Mouse (Mus musculus) liver (tissue): ENCODE results near the gene Bace2.

Source experiments
- DNase-seq: peaks from one replicate; pipeline ENCODE4 v3.0.0-alpha.2; 2020; ENCODE audit warnings: mixed read lengths

Bace2 gene

DNA sequence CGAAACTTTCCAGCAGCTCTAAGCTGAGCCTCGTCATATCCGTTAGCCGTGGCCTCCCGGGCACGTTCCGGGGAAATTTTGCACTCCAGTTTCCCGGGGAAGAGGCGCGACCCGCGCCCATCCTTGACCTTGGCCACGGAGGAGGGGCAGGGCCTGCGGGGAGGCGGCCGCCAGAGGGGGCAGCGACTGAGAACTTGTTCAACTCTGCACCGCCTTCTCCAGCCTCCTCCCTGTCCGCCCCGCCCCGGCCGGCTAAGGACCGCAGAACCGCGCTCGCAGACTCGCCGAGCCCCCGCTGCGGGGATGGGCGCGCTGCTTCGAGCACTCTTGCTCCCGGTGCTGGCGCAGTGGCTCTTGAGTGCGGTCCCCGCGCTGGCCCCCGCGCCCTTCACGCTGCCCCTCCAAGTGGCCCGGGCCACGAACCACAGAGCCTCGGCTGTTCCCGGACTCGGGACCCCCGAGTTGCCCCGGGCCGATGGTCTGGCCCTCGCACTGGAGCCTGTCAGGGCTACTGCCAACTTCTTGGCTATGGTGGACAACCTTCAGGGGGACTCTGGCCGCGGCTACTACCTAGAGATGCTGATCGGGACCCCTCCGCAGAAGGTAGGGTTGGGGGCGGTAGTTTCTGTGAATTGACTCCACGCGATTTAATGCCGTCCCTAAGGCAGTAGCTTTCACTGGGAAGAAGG, at the start of gene Bace2:
TSS of gene Bace2 (plus strand) at position 244 of the 689 bp plus-strand sequence.
- peak; percentile 67 for DNase-seq

DNA sequence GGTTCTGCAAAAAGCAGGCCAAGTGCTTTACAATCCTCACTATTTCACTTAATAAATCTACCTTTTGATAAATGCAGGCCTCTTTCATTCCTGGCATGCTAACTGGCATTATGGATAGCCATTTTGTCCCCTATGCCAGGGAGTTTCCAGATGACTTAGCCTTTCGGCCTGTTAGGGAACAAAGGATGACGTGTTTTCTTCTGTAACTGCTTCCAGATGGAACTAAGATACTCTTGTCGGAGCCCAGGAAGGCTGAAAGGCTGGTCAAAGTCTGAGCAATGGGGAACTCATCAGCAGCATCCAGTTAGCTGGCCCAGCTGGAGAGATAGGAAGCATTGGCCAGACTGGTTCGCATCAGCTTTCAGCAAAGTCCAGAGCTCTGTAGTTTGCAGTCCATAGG, 48.9 kb upstream of the Bace2 start:
- DNase-seq: no peak

DNA sequence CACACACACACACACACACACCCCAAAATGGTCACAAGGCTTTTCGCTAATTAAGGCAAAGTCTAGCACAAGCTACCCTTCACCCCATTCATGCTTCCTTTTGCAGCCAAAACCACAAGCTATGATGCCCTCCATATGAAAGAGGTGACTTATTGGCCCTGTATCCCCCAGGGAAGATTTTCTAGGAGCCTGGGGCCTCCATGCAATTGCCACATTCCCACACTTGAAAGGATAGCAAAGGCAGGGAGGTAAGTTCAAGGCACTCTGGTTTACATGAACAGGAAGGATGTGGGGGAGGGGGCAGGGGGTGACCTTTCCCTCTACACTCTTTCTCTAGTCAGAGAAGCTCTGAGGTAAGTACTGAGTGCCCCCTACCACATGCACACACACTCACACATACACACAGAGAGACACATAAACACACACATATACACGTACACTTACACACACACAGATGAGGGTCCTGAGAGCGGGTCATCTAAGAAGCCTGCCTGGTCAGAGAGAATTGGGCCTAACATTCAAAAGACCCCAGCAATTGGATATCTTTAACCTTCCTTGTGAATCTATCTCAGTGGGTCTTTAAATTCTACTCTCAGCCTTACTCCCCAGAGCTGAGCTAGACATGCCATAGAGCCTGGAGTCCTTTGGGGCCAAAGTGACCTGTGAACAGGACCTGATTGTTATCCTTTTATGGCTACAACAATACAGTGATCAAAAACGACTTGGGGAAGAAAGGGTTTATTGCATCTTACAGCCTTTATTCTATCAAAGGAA, 46.6 kb upstream of the Bace2 start:
- no peak for DNase-seq

DNA sequence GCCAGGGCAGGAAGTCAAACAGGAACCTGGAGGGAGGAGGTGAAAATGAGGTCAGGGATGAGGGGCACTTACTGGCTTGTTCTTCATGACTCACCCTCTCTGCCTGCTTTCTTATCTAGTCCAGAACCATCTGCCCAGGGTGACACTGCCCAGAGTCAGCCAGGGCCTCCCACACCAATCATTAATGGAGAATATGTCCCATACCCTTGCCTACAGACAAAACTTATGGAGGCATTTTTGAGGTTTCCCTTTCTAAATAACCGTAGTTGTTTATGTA, 46.0 kb upstream of the Bace2 start:
- no peak for DNase-seq

DNA sequence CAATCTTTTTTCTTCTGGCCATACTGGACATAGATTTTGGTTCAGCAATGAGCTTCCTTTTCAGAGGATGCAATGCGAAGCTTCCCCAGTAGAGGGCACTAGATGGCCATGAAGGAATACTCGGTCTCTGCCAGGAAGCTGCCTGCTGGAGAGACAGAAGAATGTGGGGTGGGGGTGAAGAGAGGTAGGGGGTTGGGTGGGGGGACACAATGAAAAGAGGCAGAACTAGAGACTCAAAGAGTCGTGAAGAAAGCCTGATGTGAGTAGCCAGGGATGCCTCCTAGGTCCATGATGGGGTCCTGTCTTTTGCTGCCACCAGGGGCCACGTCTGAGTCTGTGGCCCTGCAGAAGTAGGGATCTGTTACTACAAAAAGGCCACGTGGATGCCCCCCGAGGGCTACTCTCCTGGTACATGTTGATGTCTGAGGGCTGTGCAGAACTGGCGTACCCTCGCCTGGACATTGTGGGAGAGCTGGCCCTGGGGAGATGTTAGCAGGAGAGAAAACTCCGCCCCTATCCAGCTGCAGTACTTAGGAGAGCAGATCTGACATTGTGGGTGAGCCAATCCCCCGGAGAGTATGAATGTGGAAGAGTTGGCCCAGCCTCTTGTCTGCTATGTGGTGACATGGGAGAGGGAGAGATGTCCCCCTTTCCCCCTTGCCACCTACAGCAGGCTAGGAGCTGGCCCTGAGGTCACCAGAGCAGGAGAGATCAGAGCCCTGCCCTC, 43.4 kb upstream of the Bace2 start:
- DNase-seq: peak; percentile 69

DNA sequence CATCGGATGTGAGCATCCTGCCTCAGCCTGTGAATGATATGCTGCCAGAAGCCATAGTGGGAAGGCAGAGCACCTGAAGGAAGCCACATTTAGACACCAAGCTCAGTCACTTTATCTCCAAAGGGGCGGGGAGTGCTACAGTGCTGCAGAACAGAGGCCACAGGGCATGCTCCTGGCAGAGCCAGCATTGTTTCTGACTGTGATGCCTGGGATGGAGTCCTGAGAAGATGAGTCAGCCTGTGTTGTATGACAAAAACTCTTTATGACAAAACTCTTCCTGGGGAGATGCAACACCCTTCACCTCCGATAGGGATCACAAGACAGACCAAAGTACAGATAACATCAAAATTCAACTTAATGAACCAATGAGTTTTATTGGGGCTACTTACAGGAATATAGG, 35.0 kb upstream of the Bace2 start:
- no peak for DNase-seq

DNA sequence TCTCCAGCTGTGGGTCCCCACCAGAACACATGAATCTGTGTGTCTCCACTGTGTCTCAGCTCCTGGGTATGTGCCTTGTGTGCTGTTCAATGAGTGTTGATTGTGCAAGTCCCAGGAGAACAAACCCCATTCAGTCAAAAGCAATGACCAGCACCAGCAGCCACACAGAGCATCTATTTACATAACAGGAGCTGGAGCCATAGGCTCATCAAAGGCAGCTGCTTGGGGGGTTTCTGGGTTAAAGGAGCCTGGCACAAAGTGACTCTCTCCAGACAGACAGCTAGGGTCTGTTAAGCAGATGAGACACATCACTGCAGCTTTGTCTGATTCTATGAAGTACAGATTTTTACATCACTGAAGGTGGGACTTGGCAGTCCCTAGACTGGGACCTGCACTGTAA, 33.9 kb upstream of the Bace2 start:
- no peak for DNase-seq

DNA sequence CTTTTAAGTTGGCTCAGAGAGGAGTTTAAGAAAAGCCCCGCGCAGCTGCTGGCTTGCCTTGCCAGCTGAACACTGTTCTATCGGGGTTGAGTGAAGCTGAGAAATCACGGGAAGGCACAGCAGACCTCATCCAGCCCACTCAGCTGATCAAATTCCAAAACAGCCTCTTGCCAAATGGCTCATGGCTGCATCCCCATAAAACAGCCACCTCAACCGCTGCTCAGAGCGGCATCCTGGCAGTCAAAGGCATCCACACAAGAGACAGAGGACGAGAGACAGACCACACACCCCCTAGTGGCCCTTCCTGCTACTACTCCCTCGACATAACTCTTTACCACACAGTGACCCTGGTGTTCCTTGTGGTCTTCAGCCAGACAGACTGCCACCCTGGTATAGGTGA, 30.6 kb upstream of the Bace2 start:
- peak; percentile 5 for DNase-seq

DNA sequence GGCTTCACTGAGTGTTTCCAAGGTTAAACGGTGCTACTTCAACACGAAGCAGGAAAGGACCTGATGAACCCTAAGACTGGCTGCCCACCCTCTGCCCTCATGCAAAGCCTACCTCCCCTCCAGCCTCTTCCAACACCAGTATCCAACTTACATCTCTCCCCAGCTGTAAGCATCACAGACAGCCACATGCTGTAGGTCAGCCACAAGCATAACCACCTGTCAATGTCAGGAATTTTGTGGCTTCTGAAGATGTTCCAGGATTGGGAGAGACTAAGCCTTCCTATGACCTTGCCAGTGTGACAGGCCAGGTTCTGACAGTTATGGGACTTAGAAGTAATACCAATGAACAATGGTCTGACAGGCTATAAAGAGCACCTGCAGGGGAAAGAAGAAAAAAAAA, 27.9 kb upstream of the Bace2 start:
- DNase-seq: no peak

DNA sequence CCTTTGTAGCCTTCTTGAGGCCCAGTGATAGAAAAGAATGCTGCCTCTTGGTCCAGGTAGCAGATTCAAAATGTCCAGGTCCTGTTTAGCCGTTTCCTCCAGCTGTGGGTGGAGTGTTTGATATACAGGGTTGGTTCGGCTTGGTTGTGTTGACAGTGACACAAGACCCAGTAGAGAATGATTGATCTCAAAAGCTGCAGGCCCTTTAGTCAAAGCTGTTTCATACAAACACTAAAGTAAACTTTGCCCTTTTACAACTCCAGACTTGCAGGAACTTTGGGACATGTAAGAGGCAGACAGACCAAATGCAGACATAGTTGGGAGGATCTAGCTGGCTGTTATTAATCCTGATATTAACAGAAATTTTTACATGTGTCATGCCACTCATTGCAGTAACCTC, 3.5 kb upstream of the Bace2 start:
- no peak for DNase-seq

DNA sequence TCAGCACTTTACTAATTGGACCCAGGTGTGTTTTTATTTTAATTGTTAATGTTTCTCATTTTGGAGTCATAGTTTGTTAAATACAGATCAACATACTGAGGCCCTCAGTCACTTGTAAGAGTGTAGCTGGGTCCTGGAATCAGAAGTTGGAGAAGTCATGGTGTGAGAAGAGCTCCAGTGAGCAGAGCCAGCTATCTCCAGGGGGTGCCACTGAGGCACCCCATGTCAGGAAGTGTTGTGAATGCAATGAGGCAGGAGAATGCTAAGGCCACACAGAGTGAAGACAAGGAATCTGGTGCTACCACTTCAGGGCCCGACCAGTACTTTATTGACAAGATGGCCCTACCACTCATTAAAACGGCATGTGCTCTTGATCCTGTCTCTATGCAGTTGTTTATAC, 1.9 kb upstream of the Bace2 start:
- DNase-seq: no peak

DNA sequence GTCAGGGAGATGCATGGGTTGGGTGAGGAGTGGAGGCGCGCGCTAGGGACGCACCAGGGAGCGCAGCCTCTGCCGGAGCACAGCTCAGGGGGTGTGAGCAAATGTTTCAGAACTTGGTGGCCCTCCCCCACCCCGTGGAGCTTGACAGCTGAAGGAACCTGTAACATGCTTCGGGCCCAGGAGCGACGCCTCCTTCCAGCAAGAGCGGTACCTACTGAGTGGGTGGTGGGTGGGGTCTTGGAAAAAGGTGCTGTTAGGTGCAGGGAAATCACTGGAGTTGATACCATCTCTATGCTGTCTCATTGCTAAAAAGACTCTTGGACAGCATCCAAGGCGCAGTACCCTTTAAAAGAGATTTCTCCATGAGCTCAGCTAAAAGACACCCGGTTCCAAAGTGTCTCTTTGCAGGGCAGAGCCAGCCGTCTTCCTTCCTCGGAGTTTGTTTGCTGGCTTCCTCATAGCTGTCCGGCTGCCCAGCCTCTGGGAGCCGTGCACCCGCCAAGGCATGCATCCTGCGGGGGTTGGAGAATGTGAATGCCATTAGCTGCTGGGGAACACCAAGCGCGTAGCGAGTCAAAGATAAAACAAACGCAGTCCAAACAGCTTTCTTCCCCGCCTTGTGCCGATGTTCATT, 763 bp downstream of the Bace2 start:
- DNase-seq: peak; percentile 14

DNA sequence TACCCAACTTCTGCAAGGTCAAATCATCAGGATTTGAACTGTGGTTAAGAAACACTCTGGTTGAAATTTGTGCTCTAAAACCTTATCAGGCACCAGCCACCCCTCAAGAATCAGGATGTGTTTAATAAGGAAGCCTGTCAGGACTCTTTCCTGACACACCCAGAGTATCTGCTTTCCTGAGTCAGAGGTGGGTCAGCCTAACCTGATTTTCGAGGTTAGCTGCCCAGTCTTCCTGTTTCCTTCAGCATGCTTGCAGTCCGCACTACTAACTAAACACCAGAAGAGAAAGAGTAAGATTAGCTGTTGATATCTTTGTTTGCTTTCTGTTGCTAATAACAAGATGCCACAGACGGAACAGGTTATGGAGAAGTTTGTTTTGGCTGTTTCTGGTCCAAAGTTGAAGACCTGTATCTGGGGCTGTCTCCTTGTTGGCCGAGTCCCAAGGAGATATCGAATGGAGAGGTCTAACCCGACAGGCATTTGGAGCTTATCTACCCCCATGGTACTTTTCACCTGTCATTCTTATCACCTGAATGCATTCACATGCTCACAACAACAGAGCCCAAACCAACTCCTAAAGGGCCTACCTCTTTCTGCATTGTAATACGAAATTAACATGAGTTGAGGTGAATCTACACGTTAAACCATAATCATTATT, 5.8 kb downstream of the Bace2 start:
- DNase-seq: no peak

DNA sequence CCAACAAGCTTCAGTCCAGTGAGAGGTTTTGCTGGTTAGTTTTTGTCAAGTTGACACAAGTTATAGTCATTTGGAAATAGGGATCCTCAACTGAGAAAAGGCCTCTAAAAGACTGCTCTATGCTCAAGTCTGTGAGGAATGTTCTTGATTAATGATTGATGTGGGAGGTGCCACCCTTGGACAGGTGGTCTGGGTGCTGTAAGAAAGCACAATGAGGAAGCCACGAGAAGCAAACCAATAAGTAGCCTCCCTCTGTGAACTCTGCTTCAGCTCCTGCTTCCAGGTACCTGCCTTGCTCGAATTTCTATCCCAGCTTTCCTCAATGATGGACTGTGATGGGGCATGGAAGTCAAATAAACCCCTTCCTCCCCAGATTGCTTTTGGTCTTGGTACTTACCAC, 9.6 kb downstream of the Bace2 start:
- no peak for DNase-seq

DNA sequence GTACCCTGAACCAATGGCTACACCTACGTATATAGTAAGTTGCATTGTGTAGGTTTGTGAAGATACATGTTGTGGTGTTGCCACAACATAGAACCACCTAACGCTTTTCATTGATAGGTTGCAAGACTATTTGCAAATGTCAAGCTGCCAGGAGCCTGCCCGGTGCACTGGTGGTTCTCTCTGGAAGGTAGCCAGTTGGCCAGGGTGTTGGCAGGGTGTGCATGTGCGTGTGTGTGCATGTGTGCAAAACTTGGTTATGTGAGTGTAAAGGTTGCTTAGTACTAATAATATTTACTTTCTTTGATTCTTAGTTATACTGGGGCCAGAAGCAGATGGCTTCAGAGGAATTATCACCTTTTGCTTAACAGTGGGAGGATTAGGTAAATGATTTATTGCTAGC, 13.7 kb downstream of the Bace2 start:
- DNase-seq: no peak

DNA sequence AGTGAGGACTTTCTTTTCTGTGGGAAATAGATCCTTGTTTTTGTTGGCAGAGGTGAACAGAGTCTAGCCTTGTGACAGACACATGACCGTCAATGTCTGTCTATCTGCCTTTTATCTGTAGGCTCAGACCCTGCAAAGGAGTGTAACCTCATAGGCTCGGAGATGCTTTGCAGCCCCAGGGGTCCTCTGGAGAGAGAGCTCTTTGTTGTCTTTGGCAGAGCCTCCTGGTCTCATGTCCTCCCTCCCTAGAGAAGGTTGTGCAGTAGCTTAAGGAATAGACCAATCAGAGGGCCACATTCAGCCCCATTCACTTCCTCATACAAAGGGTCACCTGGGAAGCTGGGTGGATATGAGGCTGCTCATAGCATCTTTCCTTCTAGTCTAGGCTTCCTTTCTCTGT, 31.4 kb downstream of the Bace2 start:
- no peak for DNase-seq

DNA sequence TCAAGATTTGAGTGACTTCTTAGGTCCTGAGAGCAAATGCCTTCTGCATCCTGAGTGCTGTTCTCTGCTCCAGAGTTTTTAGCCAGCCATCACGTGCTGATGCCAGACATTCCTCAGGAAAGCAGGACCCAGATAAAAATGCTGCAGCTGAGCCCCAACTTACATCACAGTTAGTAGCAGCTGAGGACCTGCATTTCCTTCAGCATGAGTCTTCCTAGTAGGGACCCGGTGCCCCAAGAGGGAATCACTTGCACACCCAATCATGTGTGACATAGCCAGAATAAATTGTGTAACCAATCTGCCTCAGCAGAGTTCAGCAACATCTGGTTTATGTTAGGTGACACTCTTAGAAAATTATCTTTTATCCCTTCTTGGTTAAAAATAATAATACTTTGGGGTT, 34.7 kb downstream of the Bace2 start:
- no peak for DNase-seq

DNA sequence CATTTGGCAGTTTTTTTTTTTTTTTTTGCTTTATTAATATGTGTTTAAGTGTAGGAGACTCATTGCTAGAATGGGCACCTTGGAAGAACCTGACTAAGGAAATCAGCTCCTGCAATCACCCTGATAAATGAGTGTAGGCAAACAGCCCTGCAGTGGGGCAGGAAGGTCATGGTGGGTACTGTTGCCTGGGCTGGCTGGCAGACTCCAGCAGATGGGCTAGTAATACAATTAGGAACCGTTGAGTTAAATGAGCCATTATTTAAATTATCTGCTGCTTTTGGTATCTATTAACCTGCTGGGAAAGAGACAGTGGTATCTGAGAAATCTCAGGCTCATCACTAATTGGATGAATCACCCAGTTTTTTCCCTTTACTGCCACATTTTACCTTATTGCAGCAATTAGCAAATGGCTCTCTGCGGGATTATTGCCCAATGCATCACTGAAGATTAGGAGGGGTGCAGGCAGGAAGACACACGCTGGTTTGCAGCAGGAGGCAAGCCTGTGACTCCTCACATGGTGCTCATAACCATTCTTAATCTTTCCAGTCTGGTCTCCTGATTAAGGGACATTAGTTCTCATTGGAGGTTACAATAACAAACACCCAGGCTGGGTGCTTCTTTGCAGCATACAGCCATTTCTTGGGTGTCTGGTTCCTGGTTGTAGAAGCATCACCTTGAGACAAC, 35.3 kb downstream of the Bace2 start:
- no peak for DNase-seq

DNA sequence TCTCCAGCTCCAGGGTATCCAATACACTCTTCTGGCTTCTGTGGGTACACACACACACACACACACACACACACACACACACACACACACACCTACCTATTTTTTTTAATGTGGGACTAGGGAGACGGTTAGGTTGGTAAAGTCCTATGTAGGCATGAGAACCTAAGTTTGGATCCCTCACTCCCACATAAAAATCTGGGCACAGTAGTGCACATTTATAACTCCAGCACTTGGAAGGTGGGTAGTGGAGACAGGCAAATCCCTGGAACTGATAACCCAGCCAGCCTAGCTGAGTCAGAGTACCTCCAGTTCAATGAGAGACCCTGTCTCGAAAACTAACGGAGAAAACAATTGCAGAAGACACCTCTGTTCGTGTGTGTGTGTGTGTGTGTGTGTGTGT, 39.9 kb downstream of the Bace2 start:
- DNase-seq: no peak

DNA sequence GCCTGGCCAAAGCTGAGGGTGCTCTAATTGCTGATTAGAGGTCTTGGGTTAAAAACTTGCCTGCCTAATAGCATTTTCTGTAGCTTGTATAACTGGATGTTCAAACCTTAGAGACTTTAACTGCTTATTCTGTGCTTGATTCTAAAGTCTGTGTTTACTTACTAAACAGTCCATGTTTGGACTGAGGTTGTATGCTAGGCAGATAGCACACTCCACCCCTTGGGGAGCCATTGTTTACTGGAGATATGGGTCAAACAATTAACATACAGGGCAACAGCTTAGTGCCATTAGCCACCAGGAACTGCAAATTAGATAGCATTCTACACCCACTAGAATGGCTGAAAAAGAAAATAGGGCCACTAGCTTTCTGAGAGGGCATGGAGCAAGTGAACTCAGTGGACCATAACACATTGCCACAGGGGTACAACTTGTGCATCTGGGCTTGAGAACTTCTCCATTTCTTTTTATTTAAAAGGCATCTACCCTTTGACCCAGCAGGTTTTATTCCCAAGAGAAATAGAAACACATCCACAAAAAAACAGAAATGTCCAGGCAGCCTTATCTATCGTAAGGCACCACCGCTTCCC, 41.5 kb downstream of the Bace2 start:
- no peak for DNase-seq

DNA sequence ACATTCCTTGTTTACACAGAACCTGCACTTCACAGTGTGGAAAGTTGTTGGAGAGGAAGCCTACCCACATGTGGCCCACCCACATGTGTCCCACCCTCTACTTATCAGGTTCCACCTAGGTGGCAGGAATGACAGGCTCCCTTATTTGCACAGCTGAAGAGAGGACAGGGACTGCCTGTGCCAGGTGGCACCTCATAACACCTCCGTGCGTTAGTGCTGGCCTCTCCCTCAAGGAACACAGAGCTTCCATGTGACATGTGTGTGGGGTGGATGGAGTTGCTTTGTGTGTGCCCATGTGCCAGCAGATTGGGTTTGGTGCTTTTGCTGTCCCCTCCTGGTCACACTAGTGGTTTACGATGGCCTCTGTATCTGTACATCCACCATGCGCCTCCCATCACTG, 43.4 kb downstream of the Bace2 start:
- no peak for DNase-seq

DNA sequence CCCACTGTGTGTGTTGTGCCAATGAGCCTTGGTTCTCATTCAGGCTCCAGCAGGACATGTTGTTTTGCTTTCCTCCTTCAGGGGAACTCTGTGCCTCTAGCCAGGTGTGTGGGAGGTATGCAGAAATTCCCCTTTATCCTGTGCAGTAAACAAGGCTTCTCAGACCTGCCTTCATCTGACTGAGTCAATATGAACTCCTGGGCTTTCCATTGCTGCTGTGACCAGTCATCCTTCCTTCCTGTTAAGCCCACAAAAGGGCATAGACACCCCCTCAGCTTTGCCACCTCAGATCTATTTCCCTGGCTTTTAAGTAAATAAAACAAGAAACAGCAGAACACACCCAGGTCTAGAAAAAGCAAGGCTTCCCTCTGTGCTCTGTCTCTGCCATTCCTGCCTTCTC, 45.2 kb downstream of the Bace2 start:
- DNase-seq: no peak
